Mouse (Mus musculus) heart, postnatal 0 days (tissue): ENCODE data around the gene Neu1. TPM values are rescaled to one million over a fixed set of nuclear protein-coding genes. Genes with fewer than 3 reads are reported as not detected.
A peak's percentile ranks its signal among the peaks of the same experiment; 100 is the strongest.

Experiments
- ATAC-seq: fragments of 200-750 bp; cut with Nextera tagmentation; 2 replicates; pipeline ENCODE4 v1.8.0; 2017; ENCODE audit warnings: low read depth, moderate number of reproducible peaks, moderate library complexity; ENCODE audit not compliant: insufficient read depth
- DNase-seq: peaks from one replicate; pipeline ENCODE4 v3.0.0-alpha.2; 2016; ENCODE audit warnings: low spot score
- H3K27ac ChIP-seq: fragments of 300-500 bp; sonication (generic); 2 replicates; pipeline ENCODE4 v1.5.1; 2014; ENCODE audit warnings: low read depth, mild to moderate bottlenecking
- H3K27me3 ChIP-seq: fragments of 300-500 bp; sonication (generic); 2 replicates; pipeline ENCODE4 v1.6.1; 2014; ENCODE audit warnings: low read length, mixed read lengths; ENCODE audit not compliant: control insufficient read depth, insufficient read depth
- H3K36me3 ChIP-seq: fragments of 300-500 bp; sonication (generic); replicated peaks from 2 replicates; pipeline ENCODE4 v1.6.1; 2014; ENCODE audit warnings: low read length, mixed read lengths; ENCODE audit not compliant: control insufficient read depth, insufficient read depth
- H3K4me1 ChIP-seq: fragments of 300-500 bp; sonication (generic); 2 replicates; pipeline ENCODE4 v1.6.1; 2014; ENCODE audit warnings: antibody characterized with exemption; ENCODE audit not compliant: control insufficient read depth, insufficient read depth
- H3K4me2 ChIP-seq: fragments of 300-500 bp; sonication (generic); 2 replicates; pipeline ENCODE4 v1.6.1; 2014; ENCODE audit warnings: low read depth, mild to moderate bottlenecking, low read length, moderate library complexity
- H3K4me3 ChIP-seq: fragments of 300-500 bp; sonication (generic); 2 replicates; pipeline ENCODE4 v1.5.1; 2014; ENCODE audit warnings: low read depth, low read length
- H3K9ac ChIP-seq: fragments of 300-500 bp; sonication (generic); replicated peaks from 2 replicates; pipeline ENCODE4 v1.6.1; 2014; ENCODE audit warnings: low read depth, low read length, mixed read lengths
- H3K9me3 ChIP-seq: fragments of 300-500 bp; sonication (generic); replicated peaks from 2 replicates; pipeline ENCODE4 v1.6.1; 2016; ENCODE audit warnings: low read length; ENCODE audit not compliant: control insufficient read depth
- CTCF ChIP-seq: IDR thresholded peaks from 2 replicates; pipeline ENCODE4 v1.5.1; 2016; ENCODE audit warnings: antibody characterized with exemption, control low read depth, low read depth
- EP300 ChIP-seq: IDR thresholded peaks from 2 replicates; pipeline ENCODE4 v1.6.1; 2016; ENCODE audit warnings: antibody characterized with exemption, low read depth
- WGBS: fragments of 180-500 bp; shearing (Covaris S2); extraction: QIAGEN DNeasy Blood & Tissue Kit; methylation state at CpG from one replicate; pipeline ENCODE4 v1.1.7; 2014; 5-methylcytosine and 5-hydroxymethylcytosine counted together
- polyA plus RNA-seq: library from polyadenylated mRNA; unstranded; fragments of >200 nt; fragmentation: Nextera tagmentation; extraction: Ambion mirVana; gene quantifications from 2 replicates; pipeline ENCODE4 v1.2.1, GENCODE M21; 2015
- total RNA-seq: library from RNA; depleted of rRNA; stranded (reverse); fragments of >200 nt; gene quantifications from 2 replicates; pipeline ENCODE4 v1.2.3, GENCODE M21; 2014; ENCODE audit warnings: low replicate concordance

Gene Neu1
- total and polyA plus RNA-seq, 2 experiments from 2014 or later: 19.5 to 79.2 TPM

GRCm38 (mm10) chr17:34922939-34923338 lies 8.1 kb upstream of the Neu1 start:
- Histone ChIP-seq H3K27ac (no peak overlapping the region), H3K9ac (no peak overlapping the region), H3K36me3 (no peaks in the 10 kb centered on the region), H3K4me2 (no peak overlapping the region), H3K4me1 (no peaks in the 10 kb centered on the region), H3K4me3 (no peak overlapping the region), H3K27me3 (no peaks in the 10 kb centered on the region), H3K9me3 (no peaks in the 10 kb centered on the region)
- 39% methylated on average over 6 of the region's 6 CpGs for WGBS
- TF ChIP-seq CTCF (peak; percentile 20; the same call in 1 of the 2 replicates), EP300 (no peak)
- DNase-seq: no peak
- ATAC-seq: no peak

- H3K27me3 ChIP-seq: no peaks in the 10 kb centered on the region
- no peak overlapping the region for H3K27ac ChIP-seq
- whole genome bisulfite sequencing: 66% methylated on average over 5 of the region's 5 CpGs
- H3K9ac ChIP-seq: no peak overlapping the region
- no peak overlapping the region for H3K4me3 ChIP-seq
- ATAC-seq: no peak
- H3K4me2 ChIP-seq: no peak overlapping the region
- no peak for DNase-seq
- no peaks in the 10 kb centered on the region for H3K36me3 ChIP-seq
- H3K9me3 ChIP-seq: no peaks in the 10 kb centered on the region
- H3K4me1 ChIP-seq: no peaks in the 10 kb centered on the region
- TF ChIP-seq EP300 (no peak), CTCF (no peak)
Observed at GRCm38 (mm10) chr17:34924258-34924657, 6.8 kb upstream of the Neu1 start.

- Histone ChIP-seq H3K4me1 (peaks cover 10% of the 10 kb centered on the region; the same call in 1 of the 2 replicates), H3K27me3 (no peaks in the 10 kb centered on the region), H3K9me3 (no peaks in the 10 kb centered on the region), H3K27ac (no peak overlapping the region), H3K4me3 (no peak overlapping the region), H3K36me3 (no peaks in the 10 kb centered on the region), H3K4me2 (no peak overlapping the region), H3K9ac (no peak overlapping the region)
- TF ChIP-seq CTCF (no peak), EP300 (no peak)
- no peak for ATAC-seq
- WGBS: 82% methylated on average over 18 of the region's 18 CpGs
- DNase-seq: no peak
Observed at GRCm38 (mm10) chr17:34927306-34928019, 3.6 kb upstream of the Neu1 start.

GRCm38 (mm10) chr17:34928841-34929240 lies 2.2 kb upstream of the Neu1 start:
- no peak overlapping the region for H3K9ac ChIP-seq
- WGBS: 40% methylated on average over 4 of the region's 4 CpGs
- no peak overlapping the region for H3K4me2 ChIP-seq
- H3K9me3 ChIP-seq: no peaks in the 10 kb centered on the region
- no peaks in the 10 kb centered on the region for H3K27me3 ChIP-seq
- DNase-seq (no peak), ATAC-seq (no peak)
- H3K27ac ChIP-seq: no peak overlapping the region
- no peak overlapping the region for H3K4me3 ChIP-seq
- H3K4me1 ChIP-seq: peaks cover 10% of the 10 kb centered on the region; the same call in 1 of the 2 replicates
- H3K36me3 ChIP-seq: no peaks in the 10 kb centered on the region
- no peak for TF ChIP-seq CTCF
- no peak for TF ChIP-seq EP300

GRCm38 (mm10) chr17:34931735-34932098 lies 664 bp downstream of the Neu1 start:
- no peaks in the 10 kb centered on the region for H3K27me3 ChIP-seq
- peak overlapping the region; percentile 44; the same call in 1 of the 2 replicates for H3K27ac ChIP-seq
- H3K4me3 ChIP-seq: peak overlapping the region; percentile 64
- TF ChIP-seq EP300 (no peak), CTCF (no peak)
- peak overlapping the region; percentile 69 for H3K9ac ChIP-seq
- peaks cover 10% of the 10 kb centered on the region; the same call in 1 of the 2 replicates for H3K4me1 ChIP-seq
- H3K4me2 ChIP-seq: peak overlapping the region; percentile 92
- DNase-seq (no peak), ATAC-seq (no peak)
- 10% methylated on average over 14 of the region's 14 CpGs for WGBS
- no peaks in the 10 kb centered on the region for H3K9me3 ChIP-seq
- H3K36me3 ChIP-seq: peaks cover 8% of the 10 kb centered on the region; the same call in 1 of the 2 replicates

- WGBS: 65% methylated on average over 8 of the region's 8 CpGs
- no peak overlapping the region for H3K27ac ChIP-seq
Observed at GRCm38 (mm10) chr17:34932287-34932686, 1.2 kb downstream of the Neu1 start.

More at GRCm38 (mm10) chr17:34932287-34932686, 1.2 kb downstream of the Neu1 start:
- Histone ChIP-seq H3K27me3 (no peaks in the 10 kb centered on the region), H3K9ac (peak overlapping the region; percentile 69; the same call in 1 of the 2 replicates), H3K36me3 (peaks cover 8% of the 10 kb centered on the region; the same call in 1 of the 2 replicates), H3K4me1 (peaks cover 10% of the 10 kb centered on the region; the same call in 1 of the 2 replicates), H3K9me3 (no peaks in the 10 kb centered on the region), H3K4me2 (peak overlapping the region; percentile 92), H3K4me3 (peak overlapping the region; percentile 64)
- TF ChIP-seq CTCF (no peak), EP300 (no peak)
- DNase-seq (no peak), ATAC-seq (no peak)
